Mouse (Mus musculus): ENCODE measurements around the gene Vps8. TPM values are rescaled to one million over a fixed set of nuclear protein-coding genes. Genes with fewer than 3 reads are reported as not detected.
A peak's percentile ranks its signal among the peaks of the same experiment; 100 is the strongest.
"Not testable (repeated sequence)": the region's sequence is repeated elsewhere in the genome, so short reads cannot be mapped to it uniquely, and the experiment has no call there.

Gene Vps8
- polyA plus RNA-seq, 1 experiment, result 14.3 TPM

GRCm38 (mm10) chr16:21665423-21665986 lies 242.6 kb downstream of the Vps8 start:
- DNase-seq (ENCODE audit: low spot score), result no peak

GRCm38 (mm10) chr16:21671878-21672277 lies 249.0 kb downstream of the Vps8 start:
- DNase-seq (ENCODE audit: low spot score), result no peak

- DNase-seq (ENCODE audit: low spot score), result not testable (repeated sequence)
These were observed 250.1 kb downstream of the Vps8 start for GRCm38 (mm10) chr16:21673046-21673445.

- not testable (repeated sequence) for DNase-seq (ENCODE audit: low spot score)
These were observed 250.7 kb downstream of the Vps8 start for GRCm38 (mm10) chr16:21673651-21674050.

- DNase-seq (ENCODE audit: low spot score), result no peak
These were observed 253.9 kb downstream of the Vps8 start for GRCm38 (mm10) chr16:21676791-21677190.

GRCm38 (mm10) chr16:21687406-21687805 lies 264.5 kb downstream of the Vps8 start:
- no peak for DNase-seq (ENCODE audit: low spot score)

- no peak for DNase-seq (ENCODE audit: low spot score)
These were observed 266.2 kb downstream of the Vps8 start for GRCm38 (mm10) chr16:21689141-21689540.

- DNase-seq (ENCODE audit: low spot score), result no peak
These were observed 267.4 kb downstream of the Vps8 start for GRCm38 (mm10) chr16:21690216-21690755.

GRCm38 (mm10) chr16:21693981-21694462 lies 271.1 kb downstream of the Vps8 start:
- peak; percentile 66 for DNase-seq (ENCODE audit: low spot score)

Other genes with a start within 250 kb of the Vps8 start
- 21.2 and 21.9 TPM in 2 replicates for gene Ephb3, start 218.4 kb upstream of the Vps8 start, polyA plus RNA-seq (2012; rRNA removed)